Mouse (Mus musculus) G1E-ER4 (cell line): ENCODE data around the gene Gm21244. TPM values are rescaled to one million over a fixed set of nuclear protein-coding genes. Genes with fewer than 3 reads are reported as not detected.
"Not testable (repeated sequence)": the region's sequence is repeated elsewhere in the genome, so short reads cannot be mapped to it uniquely, and the experiment has no call there.

Source experiments
- GATA1 ChIP-seq: IDR thresholded peaks from one replicate; pipeline ENCODE4 v1.8.0; 2012; ENCODE audit warnings: low read length, inconsistent platforms
- polyA plus RNA-seq: library from polyadenylated mRNA; stranded (reverse); fragments of >175 nt; gene quantifications from 2 replicates; pipeline ENCODE4 v1.2.3, GENCODE M21; 2012

Gm21244 gene
- not detected in 2 replicates for polyA plus RNA-seq

DNA sequence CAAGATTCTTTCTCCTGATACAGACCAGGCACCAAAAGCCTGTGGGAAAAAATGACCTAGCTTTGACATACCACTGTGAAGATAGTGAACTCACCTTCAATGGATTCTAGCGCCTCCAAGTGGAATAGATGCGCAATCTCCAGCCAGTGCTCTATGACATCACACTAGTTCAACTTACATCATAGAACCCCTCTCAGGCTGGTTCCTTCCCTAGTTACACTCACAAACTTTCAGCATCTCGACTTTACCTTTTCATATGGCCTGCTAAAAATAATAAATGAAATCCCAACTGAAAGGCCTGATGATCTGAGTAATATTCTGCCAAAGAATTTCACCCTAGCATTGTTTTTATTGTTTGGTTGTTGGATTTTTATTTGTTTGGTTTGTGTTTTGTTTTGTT, at the start of gene Gm21244:
Gene Gm21244, minus strand, starts transcription at position 101 of the 400 bp plus-strand sequence.
- not testable (repeated sequence) for TF ChIP-seq GATA1

Other genes with a start within 250 kb of the Gm21244 start
- gene Gm28998, start 84.5 kb upstream of the Gm21244 start, polyA plus RNA-seq, result not detected in 2 replicates
- gene Gm21788, start 235.7 kb upstream of the Gm21244 start, polyA plus RNA-seq, result not detected in 2 replicates